Mouse (Mus musculus): ENCODE data around the gene Zfp740.
"Not testable (repeated sequence)": the region's sequence is repeated elsewhere in the genome, so short reads cannot be mapped to it uniquely, and the experiment has no call there.

The Zfp740 gene

GRCm38 (mm10) chr15:102202971-102203834 is at the start of gene Zfp740:
Gene Zfp740, plus strand, starts transcription at chr15:102203249.
- ATAC-seq (ENCODE audit: insufficient number of reproducible peaks, low FRiP score, low TSS enrichment) = peak; percentile 94

- not testable (repeated sequence) for ATAC-seq (ENCODE audit: insufficient number of reproducible peaks, low FRiP score, low TSS enrichment)
These were observed 48.0 kb upstream of the Zfp740 start for GRCm38 (mm10) chr15:102155006-102155405.

DNA sequence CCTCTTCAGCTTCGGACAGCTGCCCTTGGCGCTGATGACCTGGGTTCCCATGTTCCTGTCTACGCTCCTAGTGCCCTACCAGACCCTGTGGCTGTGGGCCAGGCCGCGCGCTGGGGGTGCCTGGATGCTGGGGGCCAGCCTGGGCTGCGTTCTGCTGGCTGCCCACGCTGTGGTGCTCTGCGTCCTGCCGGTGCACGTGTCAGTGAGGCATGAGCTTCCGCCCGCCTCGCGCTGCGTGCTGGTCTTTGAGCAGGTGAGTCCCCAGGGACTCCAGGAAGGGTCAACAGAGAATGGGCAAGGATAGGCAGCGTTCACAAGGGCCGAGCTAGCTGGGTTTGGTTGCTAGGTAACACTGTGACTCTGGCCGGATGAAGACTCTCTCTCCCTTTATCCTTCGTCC is 46.2 kb upstream of the Zfp740 start:
- no peak for ATAC-seq (ENCODE audit: insufficient number of reproducible peaks, low FRiP score, low TSS enrichment)

- ATAC-seq (ENCODE audit: insufficient number of reproducible peaks, low FRiP score, low TSS enrichment) = no peak
These were observed 42.5 kb upstream of the Zfp740 start for GRCm38 (mm10) chr15:102160415-102161060.

GRCm38 (mm10) chr15:102163900-102164693 is 39.0 kb upstream of the Zfp740 start:
- ATAC-seq (ENCODE audit: insufficient number of reproducible peaks, low FRiP score, low TSS enrichment) = no peak

DNA sequence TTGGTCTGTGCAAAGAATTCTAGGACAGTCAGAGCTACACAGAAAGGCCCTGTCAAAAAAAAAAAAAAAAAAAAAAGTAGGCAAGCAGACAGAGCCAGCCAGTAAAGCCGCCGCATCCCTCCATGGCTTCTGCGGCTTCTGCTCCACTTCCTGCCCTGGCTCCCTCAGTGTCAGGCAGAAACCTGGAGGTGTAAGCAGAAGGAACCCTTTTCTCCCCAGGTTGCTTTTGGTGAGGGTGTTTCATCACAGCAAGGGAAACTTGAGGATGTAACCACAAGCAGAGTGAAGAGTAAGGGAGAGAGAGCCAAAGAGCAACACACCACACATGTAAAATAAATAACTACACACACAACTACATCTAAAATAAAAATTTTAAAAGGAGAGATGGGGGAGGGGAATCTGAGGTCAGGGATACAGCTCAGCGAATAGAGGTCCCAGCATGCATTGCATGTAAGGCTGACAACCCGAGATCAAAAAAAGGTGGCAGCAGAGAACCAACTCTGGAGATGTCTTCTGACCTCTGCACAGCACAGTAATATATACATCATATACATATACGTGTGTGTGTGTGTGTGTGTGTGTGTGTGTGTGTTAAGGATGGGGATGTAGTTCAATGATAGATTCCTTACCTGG is 37.5 kb upstream of the Zfp740 start:
- ATAC-seq (ENCODE audit: insufficient number of reproducible peaks, low FRiP score, low TSS enrichment) = no peak

DNA sequence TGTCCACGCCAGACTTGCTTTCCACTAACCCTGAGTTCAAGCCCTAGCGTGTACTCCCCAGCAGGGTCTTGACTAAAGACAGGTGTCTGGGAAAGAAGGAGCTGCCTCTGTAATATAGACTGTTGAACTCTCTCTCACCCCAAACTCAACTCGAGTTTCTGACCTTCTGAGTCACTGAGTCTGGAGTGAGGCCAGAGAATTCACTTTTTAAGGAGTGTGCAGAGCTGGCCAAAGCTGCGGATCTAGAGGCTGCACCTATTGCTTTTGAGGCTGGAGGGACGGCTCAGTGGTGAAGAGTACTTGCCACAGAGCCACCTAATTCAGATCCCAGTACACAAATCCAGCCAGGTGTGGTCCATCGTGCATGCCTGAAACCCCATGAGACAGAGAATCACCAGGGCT is 35.4 kb upstream of the Zfp740 start:
- ATAC-seq (ENCODE audit: insufficient number of reproducible peaks, low FRiP score, low TSS enrichment) = no peak

GRCm38 (mm10) chr15:102169064-102169463 is 34.0 kb upstream of the Zfp740 start:
- no peak for ATAC-seq (ENCODE audit: insufficient number of reproducible peaks, low FRiP score, low TSS enrichment)

GRCm38 (mm10) chr15:102173581-102173980 is 29.5 kb upstream of the Zfp740 start:
- no peak for ATAC-seq (ENCODE audit: insufficient number of reproducible peaks, low FRiP score, low TSS enrichment)

- no peak for ATAC-seq (ENCODE audit: insufficient number of reproducible peaks, low FRiP score, low TSS enrichment)
These were observed 27.2 kb upstream of the Zfp740 start for GRCm38 (mm10) chr15:102175736-102176319.

- ATAC-seq (ENCODE audit: insufficient number of reproducible peaks, low FRiP score, low TSS enrichment) = no peak
These were observed 26.3 kb upstream of the Zfp740 start for GRCm38 (mm10) chr15:102176571-102177316.

GRCm38 (mm10) chr15:102177417-102177816 is 25.6 kb upstream of the Zfp740 start:
- ATAC-seq (ENCODE audit: insufficient number of reproducible peaks, low FRiP score, low TSS enrichment) = no peak

DNA sequence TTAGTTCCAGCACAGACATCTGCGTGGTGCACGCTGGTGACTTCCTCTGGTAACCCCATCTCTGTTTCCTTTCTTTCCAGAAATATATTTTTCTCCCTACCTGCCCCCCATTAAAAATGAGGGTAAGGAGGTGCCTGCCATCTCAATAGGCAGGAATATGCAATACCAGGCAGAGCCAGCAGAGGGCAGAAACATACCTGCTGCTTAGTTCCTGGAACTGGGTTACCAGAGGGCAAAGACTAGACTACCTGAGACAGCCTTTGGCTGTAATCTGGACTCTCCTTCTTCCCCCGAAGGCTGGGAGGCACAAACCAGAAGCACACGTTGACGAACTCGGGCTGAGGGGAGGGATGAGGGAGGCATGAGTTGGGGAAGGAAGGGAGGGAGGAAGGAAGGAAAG is 24.8 kb upstream of the Zfp740 start:
- peak; percentile 64; the same call in 1 of the 2 replicates for ATAC-seq (ENCODE audit: insufficient number of reproducible peaks, low FRiP score, low TSS enrichment)

- no peak for ATAC-seq (ENCODE audit: insufficient number of reproducible peaks, low FRiP score, low TSS enrichment)
These were observed 23.9 kb upstream of the Zfp740 start for GRCm38 (mm10) chr15:102179106-102179505.

DNA sequence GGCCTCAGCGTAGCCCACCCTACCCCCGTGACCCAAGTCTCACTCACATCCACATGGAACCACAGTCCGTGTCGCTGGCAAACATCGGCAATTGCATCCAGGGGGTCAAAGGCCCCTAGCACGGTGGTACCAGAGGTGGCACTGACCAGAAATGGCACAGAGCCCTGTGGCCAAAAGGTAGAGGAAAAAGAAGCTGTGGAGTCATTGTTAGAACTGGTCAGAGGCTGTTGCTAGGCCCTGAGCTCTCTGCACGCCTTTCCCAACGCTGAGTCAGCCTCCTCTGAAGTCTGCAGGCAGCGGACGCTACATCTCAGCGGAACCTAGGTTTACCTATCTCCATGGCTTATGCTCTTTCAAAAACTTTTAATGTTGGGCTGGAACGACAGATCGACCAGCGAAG is 23.1 kb upstream of the Zfp740 start:
- no peak for ATAC-seq (ENCODE audit: insufficient number of reproducible peaks, low FRiP score, low TSS enrichment)

- ATAC-seq (ENCODE audit: insufficient number of reproducible peaks, low FRiP score, low TSS enrichment) = no peak
These were observed 20.0 kb upstream of the Zfp740 start for GRCm38 (mm10) chr15:102183076-102183475.

- no peak for ATAC-seq (ENCODE audit: insufficient number of reproducible peaks, low FRiP score, low TSS enrichment)
These were observed 16.8 kb upstream of the Zfp740 start for GRCm38 (mm10) chr15:102186239-102186638.

GRCm38 (mm10) chr15:102188096-102188495 is 15.0 kb upstream of the Zfp740 start:
- ATAC-seq (ENCODE audit: insufficient number of reproducible peaks, low FRiP score, low TSS enrichment) = no peak

DNA sequence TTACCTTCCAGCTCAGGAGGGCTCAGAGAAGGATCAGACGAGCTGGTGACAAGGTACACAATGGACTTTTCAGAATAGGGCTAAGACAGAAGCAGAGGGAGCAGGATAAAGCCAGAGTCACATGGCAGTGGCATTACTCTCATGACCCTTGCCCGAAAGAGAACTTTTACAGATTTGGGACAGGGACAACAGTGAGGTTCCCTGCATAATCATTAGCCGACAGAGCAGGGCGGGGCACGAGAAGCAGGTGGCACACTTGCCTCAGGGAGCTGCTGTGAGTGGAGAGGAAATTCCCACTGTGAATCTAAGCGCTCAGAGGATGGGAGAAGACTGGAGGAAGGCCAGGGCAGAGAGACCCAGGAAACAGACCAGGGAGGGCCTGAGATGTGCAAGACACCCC is 14.2 kb upstream of the Zfp740 start:
- ATAC-seq (ENCODE audit: insufficient number of reproducible peaks, low FRiP score, low TSS enrichment) = no peak
